Mouse (Mus musculus): Measurements from ENCODE around the gene Slc12a3.

Slc12a3 gene

GRCm38 (mm10) chr8:94375551-94375991 lies 46.6 kb downstream of the Slc12a3 start:
- no peak for DNase-seq (ENCODE audit: low read depth, low spot score)

DNA sequence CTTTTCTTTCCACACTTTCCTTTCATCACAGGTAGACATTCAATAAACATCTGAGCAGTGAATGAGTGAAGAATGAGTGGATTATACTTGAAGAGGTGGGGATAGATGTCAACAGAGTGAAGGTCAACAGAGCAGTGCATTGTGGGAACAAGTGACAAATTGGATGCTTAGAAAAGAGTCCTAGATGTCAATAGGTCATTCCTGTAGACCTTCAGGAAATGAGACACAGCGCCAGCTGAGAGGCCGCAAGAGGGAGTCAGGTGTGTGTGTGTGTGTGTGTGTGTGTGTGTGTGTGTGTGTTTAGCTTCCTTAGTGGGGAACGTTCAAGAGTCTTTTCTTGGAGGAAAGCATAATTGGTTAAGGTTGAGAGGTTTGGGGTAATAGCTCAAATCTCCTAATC lies 47.2 kb downstream of the Slc12a3 start:
- DNase-seq (ENCODE audit: low read depth, low spot score): no peak

GRCm38 (mm10) chr8:94376580-94376979 lies 47.6 kb downstream of the Slc12a3 start:
- no peak for DNase-seq (ENCODE audit: low read depth, low spot score)

- no peak for DNase-seq (ENCODE audit: low read depth, low spot score)
Observed at GRCm38 (mm10) chr8:94377031-94377430, 48.0 kb downstream of the Slc12a3 start.

DNA sequence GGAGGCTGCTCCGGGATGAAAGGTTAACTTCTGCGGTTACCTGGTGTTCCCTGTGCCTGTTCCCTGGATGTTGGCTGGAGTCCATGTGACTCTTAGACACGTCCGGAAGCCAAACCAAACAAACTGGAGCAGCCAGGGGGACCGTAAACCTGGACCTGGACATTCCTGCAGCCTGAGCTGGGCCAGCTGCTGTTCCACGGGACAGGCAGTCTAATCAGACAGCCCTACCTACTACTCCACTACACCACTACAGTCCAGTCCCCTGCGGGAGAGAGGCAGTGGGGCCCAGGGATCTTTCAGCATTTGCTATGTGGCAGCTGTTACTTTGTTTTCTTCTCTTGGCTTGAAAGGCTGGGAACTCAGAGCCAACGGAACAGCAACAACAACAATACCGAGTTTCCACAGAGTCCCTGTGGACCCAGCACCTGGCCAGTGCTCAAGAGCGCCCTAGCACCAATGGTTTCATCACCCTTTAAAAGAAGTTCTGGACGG lies 48.8 kb downstream of the Slc12a3 start:
- no peak for DNase-seq (ENCODE audit: low read depth, low spot score)

GRCm38 (mm10) chr8:94378763-94379415 lies 49.9 kb downstream of the Slc12a3 start:
- DNase-seq (ENCODE audit: low read depth, low spot score): no peak

DNA sequence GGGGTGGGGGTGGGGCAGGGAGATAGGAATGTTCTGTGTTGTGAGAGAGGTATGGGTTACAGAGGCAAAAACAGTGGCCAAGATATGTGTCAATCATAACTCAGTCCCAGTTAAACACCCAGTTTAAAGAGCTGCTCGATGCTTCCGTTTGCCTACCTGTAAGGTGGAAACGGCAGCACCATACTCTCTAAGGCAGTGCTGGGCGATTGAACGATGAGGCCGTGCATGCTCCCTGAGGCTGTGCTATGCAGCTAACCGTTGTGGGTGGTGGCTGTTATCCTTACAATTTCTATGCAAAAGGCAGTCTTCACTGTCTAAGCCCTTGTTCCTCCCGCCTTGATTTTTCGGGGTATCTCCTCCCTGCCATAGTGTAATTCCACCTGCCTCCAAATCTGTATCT lies 50.7 kb downstream of the Slc12a3 start:
- DNase-seq (ENCODE audit: low read depth, low spot score): no peak

GRCm38 (mm10) chr8:94384166-94384565 lies 55.2 kb downstream of the Slc12a3 start:
- no peak for DNase-seq (ENCODE audit: low read depth, low spot score)

- DNase-seq (ENCODE audit: low read depth, low spot score): no peak
Observed at GRCm38 (mm10) chr8:94385506-94386213, 56.7 kb downstream of the Slc12a3 start.

DNA sequence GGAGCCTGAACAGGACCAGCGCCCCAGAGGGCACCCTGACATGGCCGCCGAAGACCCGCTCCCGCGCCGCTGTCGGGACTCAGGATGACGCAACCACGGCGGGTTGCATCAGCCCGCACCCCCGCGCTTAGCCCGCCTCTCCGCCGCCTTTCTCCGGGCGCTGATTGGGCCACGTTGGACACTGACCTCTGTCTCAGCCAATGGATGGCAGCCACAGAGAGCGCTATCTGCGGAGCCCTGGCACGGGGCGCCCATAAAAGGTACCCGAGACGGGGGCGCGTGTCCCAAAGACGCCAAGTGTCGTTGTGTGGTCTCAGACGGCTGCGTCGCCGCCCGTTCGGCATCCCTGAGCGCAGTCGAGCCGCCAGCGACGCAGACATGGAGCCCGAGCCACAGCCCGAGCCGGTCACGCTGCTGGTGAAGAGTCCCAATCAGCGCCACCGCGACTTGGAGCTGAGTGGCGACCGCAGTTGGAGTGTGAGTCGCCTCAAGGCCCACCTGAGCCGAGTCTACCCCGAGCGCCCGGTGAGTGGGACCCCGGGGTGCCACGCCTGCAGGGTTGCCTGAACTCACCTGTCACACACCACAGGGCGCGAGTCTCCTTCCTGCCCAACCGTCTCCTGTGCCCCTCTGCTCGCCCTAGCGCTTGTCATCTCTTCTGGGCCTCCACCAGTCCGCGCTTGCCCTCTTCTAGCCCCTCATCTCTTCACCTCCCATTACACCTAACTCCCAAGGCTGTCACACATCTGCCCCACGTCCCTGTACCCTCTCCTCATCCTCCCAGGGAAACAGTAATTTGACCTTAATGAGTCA lies 57.4 kb downstream of the Slc12a3 start, which contains the start of gene Herpud1:
Gene Herpud1 (plus strand): TSS at position 225 of the 813 bp plus-strand sequence.
- peak; percentile 86 for DNase-seq (ENCODE audit: low read depth, low spot score)

- DNase-seq (ENCODE audit: low read depth, low spot score): peak; percentile 75
Observed at GRCm38 (mm10) chr8:94387027-94387684, 58.2 kb downstream of the Slc12a3 start.

DNA sequence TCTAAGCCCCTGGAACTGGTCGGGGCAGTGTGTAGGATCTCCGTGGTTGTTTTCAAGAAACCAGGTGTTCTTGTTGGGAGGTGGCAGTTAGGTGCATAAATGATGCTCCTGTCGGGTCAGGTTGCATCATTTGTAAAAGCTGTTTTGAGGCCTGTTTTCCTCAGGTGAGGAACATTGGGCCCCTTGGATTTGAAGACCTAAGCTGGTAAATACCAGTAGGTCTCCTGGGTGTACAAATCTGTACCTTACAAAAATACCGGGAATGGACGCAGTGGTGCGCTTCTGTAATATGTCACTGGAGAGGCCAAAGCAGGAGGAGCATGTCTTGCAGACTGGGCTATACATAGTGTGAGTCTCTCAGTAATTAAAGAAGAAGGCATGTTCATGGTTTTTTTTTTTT lies 58.8 kb downstream of the Slc12a3 start:
- DNase-seq (ENCODE audit: low read depth, low spot score): no peak

- DNase-seq (ENCODE audit: low read depth, low spot score): no peak
Observed at GRCm38 (mm10) chr8:94389531-94389930, 60.5 kb downstream of the Slc12a3 start.

DNA sequence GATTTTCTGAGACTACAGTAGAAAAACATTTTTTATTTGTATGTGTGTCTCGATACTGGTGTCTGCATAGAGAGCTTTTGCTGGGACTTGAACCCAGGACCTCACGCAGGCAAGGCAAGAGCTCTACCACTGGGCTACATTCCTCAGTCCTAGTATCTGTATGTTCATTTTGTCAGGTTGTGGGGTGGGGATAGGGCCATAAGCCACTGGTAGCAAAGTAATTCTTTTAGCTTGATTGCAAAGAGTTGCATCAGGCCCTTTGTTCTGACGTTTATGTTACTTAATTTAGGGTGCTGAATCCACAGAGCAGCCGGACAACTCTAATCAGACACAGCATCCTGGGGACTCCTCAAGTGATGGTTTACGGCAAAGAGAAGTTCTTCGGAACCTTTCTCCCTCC lies 61.4 kb downstream of the Slc12a3 start:
- no peak for DNase-seq (ENCODE audit: low read depth, low spot score)

DNA sequence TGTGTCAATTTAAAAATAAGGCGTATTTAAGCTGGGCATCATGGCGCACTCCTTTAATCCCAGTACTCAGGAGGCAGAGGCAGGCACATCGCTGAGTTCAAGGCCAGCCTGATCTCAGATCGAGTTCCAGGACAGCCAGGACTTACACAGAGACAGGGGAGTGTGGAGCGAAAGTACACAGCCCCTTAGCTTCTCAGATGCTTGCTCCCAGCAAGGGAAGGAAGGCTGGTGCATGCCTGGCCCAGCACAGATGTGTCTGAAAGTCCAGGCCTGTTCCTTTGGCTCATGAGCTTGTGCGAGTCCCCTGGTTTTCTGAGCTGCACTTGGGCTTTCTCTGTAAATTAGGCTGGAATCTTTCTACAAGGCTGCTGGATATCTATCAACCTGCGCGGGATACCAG lies 61.9 kb downstream of the Slc12a3 start:
- DNase-seq (ENCODE audit: low read depth, low spot score): no peak

- DNase-seq (ENCODE audit: low read depth, low spot score): no peak
Observed at GRCm38 (mm10) chr8:94392147-94392546, 63.1 kb downstream of the Slc12a3 start.

DNA sequence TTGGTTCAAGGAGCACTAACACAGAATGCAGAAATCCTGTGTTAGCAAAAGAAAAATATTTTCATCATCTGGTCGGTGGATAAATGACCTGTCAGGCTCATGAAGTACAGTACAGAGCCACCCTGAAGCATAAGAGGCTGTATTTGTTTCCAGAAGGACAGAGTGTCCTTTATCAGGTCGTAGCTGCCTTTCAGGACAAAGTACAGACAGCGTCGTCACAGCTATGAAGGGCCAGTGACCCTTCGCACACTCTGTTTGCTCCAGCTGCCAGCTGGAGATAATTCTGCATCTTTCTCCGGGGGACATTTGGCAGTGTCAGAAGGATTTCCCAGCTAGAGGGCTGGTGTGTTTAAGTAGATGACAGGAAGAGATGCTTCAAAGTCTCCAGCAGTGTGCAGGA lies 63.6 kb downstream of the Slc12a3 start:
- no peak for DNase-seq (ENCODE audit: low read depth, low spot score)

- no peak for DNase-seq (ENCODE audit: low read depth, low spot score)
Observed at GRCm38 (mm10) chr8:94395851-94396540, 67.0 kb downstream of the Slc12a3 start.

DNA sequence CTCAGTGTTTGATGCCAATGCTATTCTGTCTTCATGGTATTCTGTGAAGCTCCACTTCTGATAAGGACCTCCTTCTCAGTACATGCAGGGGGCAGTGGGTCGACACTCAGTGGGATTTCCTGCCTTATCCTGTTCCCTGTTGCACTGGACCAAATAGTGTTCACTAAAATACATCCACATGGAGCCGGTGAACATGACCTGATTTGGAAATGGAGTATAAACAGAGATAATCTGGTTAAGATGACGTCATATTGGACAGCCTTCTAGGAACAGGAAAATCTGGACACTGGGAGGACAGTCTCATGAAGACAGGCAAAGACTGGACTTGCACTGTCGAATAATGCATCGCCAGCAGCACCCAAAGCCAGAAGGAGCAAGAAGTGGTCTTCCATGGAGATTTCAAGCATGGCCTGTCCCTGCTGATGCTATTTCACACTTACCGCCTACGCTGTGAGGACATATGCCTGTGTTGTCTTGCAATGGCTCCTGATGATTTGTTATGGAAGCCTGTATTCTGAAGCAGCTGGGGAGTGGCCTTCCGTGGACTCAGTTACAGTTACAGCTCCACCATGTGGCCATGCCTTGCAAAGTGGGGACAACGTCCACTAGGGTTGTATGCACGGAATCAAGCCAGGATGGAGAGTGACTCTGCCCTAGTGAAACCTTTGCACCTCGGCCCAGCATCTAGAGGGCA lies 68.1 kb downstream of the Slc12a3 start:
- peak; percentile 19 for DNase-seq (ENCODE audit: low read depth, low spot score)

GRCm38 (mm10) chr8:94398587-94398986 lies 69.6 kb downstream of the Slc12a3 start:
- DNase-seq (ENCODE audit: low read depth, low spot score): no peak

Measured in embryo, embryonic 11.5 days (tissue).